Mouse (Mus musculus): Measurements from ENCODE around the gene Sema3d. TPM values are rescaled to one million over a fixed set of nuclear protein-coding genes. Genes with fewer than 3 reads are reported as not detected.

Gene Sema3d
- polyA plus RNA-seq, 1 experiment, result 2.2 TPM

GRCm38 (mm10) chr5:12457509-12457908 lies 74.3 kb downstream of the Sema3d start:
- Histone ChIP-seq H3K4me3 (ENCODE audit: extremely low read depth, insufficient read depth, insufficient read length) (no peak overlapping the region), H3K36me3 (ENCODE audit: control insufficient read depth, insufficient read depth, low read length) (no peaks in the 10 kb centered on the region)

GRCm38 (mm10) chr5:12467568-12468336 lies 84.6 kb downstream of the Sema3d start:
- H3K27me3 ChIP-seq (ENCODE audit: control insufficient read depth, insufficient read depth, low read length), result no peaks in the 10 kb centered on the region
- DNase-seq (ENCODE audit: low read depth in 1 of 2, low spot score in 2 of 2), result no peak
- 86% methylated on average over 4 of the region's 4 CpGs for WGBS

More at GRCm38 (mm10) chr5:12457509-12457908, 74.3 kb downstream of the Sema3d start:
- no peak overlapping the region for H3K27ac ChIP-seq (ENCODE audit: insufficient read depth, low read length)
- 85% methylated on average over 1 of the region's 1 CpGs for WGBS
- TF ChIP-seq CTCF (IDR thresholded peaks at IDR 0.05; ENCODE audit: extremely low read depth, insufficient read depth, insufficient read length, insufficient replicate concordance), result no peak
- no peak for TF ChIP-seq POLR2A (IDR thresholded peaks at IDR 0.05; ENCODE audit: low read depth, low read length)
- H3K27me3 ChIP-seq (ENCODE audit: control insufficient read depth, insufficient read depth, low read length), result no peaks in the 10 kb centered on the region
- no peak for DNase-seq (ENCODE audit: low read depth in 1 of 2, low spot score in 2 of 2)
- no peaks in the 10 kb centered on the region for H3K4me1 ChIP-seq (ENCODE audit: control insufficient read depth, insufficient read depth, insufficient read length)

GRCm38 (mm10) chr5:12474904-12475638 lies 91.9 kb downstream of the Sema3d start:
- H3K27ac ChIP-seq (ENCODE audit: insufficient read depth, low read length), result no peak overlapping the region
- no peaks in the 10 kb centered on the region for H3K27me3 ChIP-seq (ENCODE audit: control insufficient read depth, insufficient read depth, low read length)
- H3K4me3 ChIP-seq (ENCODE audit: extremely low read depth, insufficient read depth, insufficient read length), result no peak overlapping the region
- H3K4me1 ChIP-seq (ENCODE audit: control insufficient read depth, insufficient read depth, insufficient read length), result no peaks in the 10 kb centered on the region
- no peaks in the 10 kb centered on the region for H3K36me3 ChIP-seq (ENCODE audit: control insufficient read depth, insufficient read depth, low read length)
- 86% methylated on average over 5 of the region's 5 CpGs for WGBS
- no peak for TF ChIP-seq CTCF (IDR thresholded peaks at IDR 0.05; ENCODE audit: extremely low read depth, insufficient read depth, insufficient read length, insufficient replicate concordance)
- TF ChIP-seq POLR2A (IDR thresholded peaks at IDR 0.05; ENCODE audit: low read depth, low read length), result no peak
- DNase-seq (ENCODE audit: low read depth in 1 of 2, low spot score in 2 of 2), result no peak

More at GRCm38 (mm10) chr5:12467568-12468336, 84.6 kb downstream of the Sema3d start:
- H3K36me3 ChIP-seq (ENCODE audit: control insufficient read depth, insufficient read depth, low read length), result no peaks in the 10 kb centered on the region
- H3K4me1 ChIP-seq (ENCODE audit: control insufficient read depth, insufficient read depth, insufficient read length), result no peaks in the 10 kb centered on the region
- no peak overlapping the region for H3K27ac ChIP-seq (ENCODE audit: insufficient read depth, low read length)
- TF ChIP-seq POLR2A (IDR thresholded peaks at IDR 0.05; ENCODE audit: low read depth, low read length), result no peak
- no peak for TF ChIP-seq CTCF (IDR thresholded peaks at IDR 0.05; ENCODE audit: extremely low read depth, insufficient read depth, insufficient read length, insufficient replicate concordance)
- H3K4me3 ChIP-seq (ENCODE audit: extremely low read depth, insufficient read depth, insufficient read length), result no peak overlapping the region

GRCm38 (mm10) chr5:12475639-12475916 lies 92.4 kb downstream of the Sema3d start:
- DNase-seq (ENCODE audit: low read depth in 1 of 2, low spot score in 2 of 2), result no peak
- Histone ChIP-seq H3K36me3 (ENCODE audit: control insufficient read depth, insufficient read depth, low read length) (no peaks in the 10 kb centered on the region), H3K4me1 (ENCODE audit: control insufficient read depth, insufficient read depth, insufficient read length) (no peaks in the 10 kb centered on the region), H3K27ac (ENCODE audit: insufficient read depth, low read length) (no peak overlapping the region), H3K4me3 (ENCODE audit: extremely low read depth, insufficient read depth, insufficient read length) (no peak overlapping the region), H3K27me3 (ENCODE audit: control insufficient read depth, insufficient read depth, low read length) (no peaks in the 10 kb centered on the region)
- no peak for TF ChIP-seq CTCF (IDR thresholded peaks at IDR 0.05; ENCODE audit: extremely low read depth, insufficient read depth, insufficient read length, insufficient replicate concordance)
- WGBS, result 88% methylated on average over 4 of the region's 4 CpGs

- no peak for TF ChIP-seq POLR2A (IDR thresholded peaks at IDR 0.05; ENCODE audit: low read depth, low read length)
- no peak for TF ChIP-seq CTCF (IDR thresholded peaks at IDR 0.05; ENCODE audit: extremely low read depth, insufficient read depth, insufficient read length, insufficient replicate concordance)
Observed at GRCm38 (mm10) chr5:12487926-12488325, 104.7 kb downstream of the Sema3d start.

GRCm38 (mm10) chr5:12491704-12492103 lies 108.5 kb downstream of the Sema3d start:
- Histone ChIP-seq H3K36me3 (ENCODE audit: control insufficient read depth, insufficient read depth, low read length) (no peaks in the 10 kb centered on the region), H3K4me1 (ENCODE audit: control insufficient read depth, insufficient read depth, insufficient read length) (no peaks in the 10 kb centered on the region), H3K4me3 (ENCODE audit: extremely low read depth, insufficient read depth, insufficient read length) (no peak overlapping the region), H3K27ac (ENCODE audit: insufficient read depth, low read length) (no peak overlapping the region), H3K27me3 (ENCODE audit: control insufficient read depth, insufficient read depth, low read length) (no peaks in the 10 kb centered on the region)
- WGBS, result 81% methylated on average over 1 of the region's 1 CpGs
- no peak for DNase-seq (ENCODE audit: low read depth in 1 of 2, low spot score in 2 of 2)
- TF ChIP-seq POLR2A (IDR thresholded peaks at IDR 0.05; ENCODE audit: low read depth, low read length) (no peak), CTCF (IDR thresholded peaks at IDR 0.05; ENCODE audit: extremely low read depth, insufficient read depth, insufficient read length, insufficient replicate concordance) (no peak)

More at GRCm38 (mm10) chr5:12487926-12488325, 104.7 kb downstream of the Sema3d start:
- Histone ChIP-seq H3K4me3 (ENCODE audit: extremely low read depth, insufficient read depth, insufficient read length) (no peak overlapping the region), H3K4me1 (ENCODE audit: control insufficient read depth, insufficient read depth, insufficient read length) (no peaks in the 10 kb centered on the region), H3K36me3 (ENCODE audit: control insufficient read depth, insufficient read depth, low read length) (no peaks in the 10 kb centered on the region), H3K27me3 (ENCODE audit: control insufficient read depth, insufficient read depth, low read length) (no peaks in the 10 kb centered on the region), H3K27ac (ENCODE audit: insufficient read depth, low read length) (no peak overlapping the region)
- no peak for DNase-seq (ENCODE audit: low read depth in 1 of 2, low spot score in 2 of 2)
- 82% methylated on average over 2 of the region's 2 CpGs for WGBS
